Mouse (Mus musculus) CH12.LX (cell line): ENCODE data around the gene Mtrex. TPM values are rescaled to one million over a fixed set of nuclear protein-coding genes. Genes with fewer than 3 reads are reported as not detected.

Source experiments
- DNase-seq: peaks from one replicate; pipeline ENCODE4 v3.0.0-alpha.2; 2013; ENCODE audit errors: extremely low read depth
- H3K27ac ChIP-seq: 2 replicates; pipeline ENCODE4 v1.5.1; 2012; ENCODE audit warnings: low read depth, mild to moderate bottlenecking, control low read depth, moderate library complexity; ENCODE audit not compliant: insufficient read depth
- H3K27me3 ChIP-seq: replicated peaks from 2 replicates; pipeline ENCODE3; 2012; ENCODE audit warnings: inconsistent platforms
- H3K36me3 ChIP-seq, 2 experiments: replicated peaks in 1 of 2; 2 replicates each; pipeline versions ENCODE3 to v1.6.1; 2012; ENCODE audit warnings: inconsistent platforms in 1 of 2, low read length in 1 of 2, mild to moderate bottlenecking in 1 of 2, mixed read lengths in 1 of 2, moderate library complexity in 1 of 2; ENCODE audit not compliant: control insufficient read depth in 1 of 2, insufficient read depth in 1 of 2
- H3K4me1 ChIP-seq, 2 experiments: 2 replicates each; pipeline ENCODE4 v1.6.1; 2012; ENCODE audit warnings: inconsistent platforms in 1 of 2, moderate library complexity in 1 of 2; ENCODE audit not compliant: insufficient read depth in 2 of 2, control insufficient read depth in 1 of 2
- H3K4me2 ChIP-seq: 2 replicates; pipeline ENCODE4 v1.6.1; 2012; ENCODE audit warnings: low read depth, mild to moderate bottlenecking, control low read depth; ENCODE audit not compliant: poor library complexity, insufficient read depth, severe bottlenecking
- H3K4me3 ChIP-seq, 3 experiments: fragments of 150-350 bp in 1 of 3; sonication (generic) in 1 of 3; replicated peaks in 1 of 3; 2 replicates each; pipeline versions ENCODE3 to v1.5.1; 2011 to 2012; ENCODE audit warnings: low read depth in 2 of 3, low read length in 2 of 3, mild to moderate bottlenecking in 2 of 3, moderate library complexity in 2 of 3, control low read depth in 1 of 3, improper control_type of control experiment in 1 of 3, inconsistent platforms in 1 of 3, mixed read lengths in 1 of 3; ENCODE audit not compliant: poor library complexity in 1 of 3
- H3K79me2 ChIP-seq: replicated peaks from 2 replicates; pipeline ENCODE4 v1.6.1; 2012; ENCODE audit warnings: mild to moderate bottlenecking, moderate library complexity; ENCODE audit not compliant: control insufficient read depth, poor library complexity, insufficient read depth, severe bottlenecking; ENCODE audit errors: extremely low read depth
- H3K9ac ChIP-seq: 2 replicates; pipeline ENCODE4 v1.6.1; 2012; ENCODE audit warnings: low read depth, mild to moderate bottlenecking, control low read depth, moderate library complexity; ENCODE audit not compliant: insufficient read depth
- H3K9me3 ChIP-seq: replicated peaks from 2 replicates; pipeline ENCODE3; 2012; ENCODE audit warnings: low read length, inconsistent platforms, mixed read lengths
- BHLHE40 ChIP-seq: IDR thresholded peaks from 2 replicates; pipeline ENCODE4 v1.6.1; 2011; ENCODE audit warnings: mild to moderate bottlenecking, low read depth, low read length, improper control_type of control experiment
- CHD1 ChIP-seq: IDR thresholded peaks from 2 replicates; pipeline ENCODE4 v1.6.1; 2012; ENCODE audit warnings: low read depth, low read length, improper control_type of control experiment, inconsistent platforms
- CTCF ChIP-seq, 2 experiments: IDR thresholded peaks in 1 of 2; conservative IDR thresholded peaks in 1 of 2; 2 replicates each; pipeline ENCODE4 v1.5.1; 2011 to 2012; ENCODE audit warnings: low read depth in 2 of 2, low read length in 2 of 2, improper control_type of control experiment in 1 of 2, inconsistent platforms in 1 of 2, mild to moderate bottlenecking in 1 of 2, moderate library complexity in 1 of 2
- E2F4 ChIP-seq: IDR thresholded peaks from 2 replicates; pipeline ENCODE4 v1.6.1; 2011; ENCODE audit warnings: low read depth, low read length, improper control_type of control experiment; ENCODE audit not compliant: insufficient replicate concordance
- ELF1 ChIP-seq: IDR thresholded peaks from 2 replicates; pipeline ENCODE4 v1.6.1; 2014; ENCODE audit warnings: low read depth, mild to moderate bottlenecking, inconsistent platforms, low read length, improper control_type of control experiment
- EP300 ChIP-seq: IDR thresholded peaks from 2 replicates; pipeline ENCODE4 v1.6.1; 2011; ENCODE audit warnings: low read length, improper control_type of control experiment
- ETS1 ChIP-seq: conservative IDR thresholded peaks from 2 replicates; pipeline ENCODE4 v1.6.1; 2012; ENCODE audit warnings: low read depth, mild to moderate bottlenecking, inconsistent platforms, low read length, improper control_type of control experiment, moderate library complexity
- GABPA ChIP-seq: IDR thresholded peaks from 2 replicates; pipeline ENCODE4 v1.6.1; 2012; ENCODE audit warnings: low read depth, low read length, improper control_type of control experiment, inconsistent platforms; ENCODE audit not compliant: insufficient replicate concordance
- IRF4 ChIP-seq: IDR thresholded peaks from 2 replicates; pipeline ENCODE4 v1.6.1; 2014; ENCODE audit warnings: low read depth, mild to moderate bottlenecking, inconsistent platforms, low read length, improper control_type of control experiment
- JUN ChIP-seq: IDR thresholded peaks from 2 replicates; pipeline ENCODE4 v1.6.1; 2011; ENCODE audit warnings: low read depth, mild to moderate bottlenecking, low read length, improper control_type of control experiment, moderate library complexity; ENCODE audit not compliant: insufficient read depth
- JUND ChIP-seq: conservative IDR thresholded peaks from 2 replicates; pipeline ENCODE4 v1.6.1; 2011; ENCODE audit warnings: low read depth, low read length, improper control_type of control experiment
- MAFK ChIP-seq: IDR thresholded peaks from 2 replicates; pipeline ENCODE4 v1.6.1; 2011; ENCODE audit warnings: low read length, improper control_type of control experiment; ENCODE audit not compliant: insufficient replicate concordance
- MAX ChIP-seq: IDR thresholded peaks from 2 replicates; pipeline ENCODE4 v1.6.1; 2011; ENCODE audit warnings: low read length, improper control_type of control experiment
- MAZ ChIP-seq: IDR thresholded peaks from 2 replicates; pipeline ENCODE4 v1.6.1; 2012; ENCODE audit warnings: low read depth, mild to moderate bottlenecking, inconsistent platforms, low read length, improper control_type of control experiment, moderate library complexity
- MXI1 ChIP-seq: IDR thresholded peaks from 2 replicates; pipeline ENCODE4 v1.6.1; 2011; ENCODE audit warnings: mild to moderate bottlenecking, low read depth, low read length, improper control_type of control experiment
- MYC ChIP-seq: IDR thresholded peaks from 2 replicates; pipeline ENCODE4 v1.6.1; 2011; ENCODE audit warnings: low read depth, mild to moderate bottlenecking, improper control_type of control experiment, low read length
- NELFE ChIP-seq: IDR thresholded peaks from 2 replicates; pipeline ENCODE4 v1.6.1; 2011; ENCODE audit warnings: low read depth, low read length, improper control_type of control experiment
- NRF1 ChIP-seq: IDR thresholded peaks from 2 replicates; pipeline ENCODE4 v1.6.1; 2014; ENCODE audit warnings: low read depth, mild to moderate bottlenecking, inconsistent platforms, low read length, improper control_type of control experiment, moderate library complexity
- POLR2A ChIP-seq: IDR thresholded peaks from 2 replicates; pipeline ENCODE4 v1.6.1; 2011; ENCODE audit warnings: low read depth, mild to moderate bottlenecking, improper control_type of control experiment, low read length
- POLR2AphosphoS2 ChIP-seq: IDR thresholded peaks from 2 replicates; pipeline ENCODE4 v1.6.1; 2011; ENCODE audit warnings: low read depth, low read length, improper control_type of control experiment
- SMC3 ChIP-seq: IDR thresholded peaks from 2 replicates; pipeline ENCODE4 v1.6.1; 2011; ENCODE audit warnings: low read depth, low read length, improper control_type of control experiment
- TBP ChIP-seq: conservative IDR thresholded peaks from 2 replicates; pipeline ENCODE4 v1.6.1; 2011; ENCODE audit warnings: low read depth, low read length, improper control_type of control experiment
- TCF12 ChIP-seq: IDR thresholded peaks from 2 replicates; pipeline ENCODE4 v1.6.1; 2014; ENCODE audit warnings: low read depth, mild to moderate bottlenecking, inconsistent platforms, low read length, improper control_type of control experiment
- UBTF ChIP-seq: IDR thresholded peaks from 2 replicates; pipeline ENCODE4 v1.6.1; 2012; ENCODE audit warnings: low read depth, mild to moderate bottlenecking, inconsistent platforms, low read length, improper control_type of control experiment, moderate library complexity
- USF1 ChIP-seq: IDR thresholded peaks from 2 replicates; pipeline ENCODE4 v1.6.1; 2014; ENCODE audit warnings: low read depth, mild to moderate bottlenecking, inconsistent platforms, low read length, improper control_type of control experiment
- USF2 ChIP-seq: conservative IDR thresholded peaks from 2 replicates; pipeline ENCODE4 v1.6.1; 2011; ENCODE audit warnings: low read depth, low read length, improper control_type of control experiment
- ZC3H11A ChIP-seq: IDR thresholded peaks from 2 replicates; pipeline ENCODE4 v1.6.1; 2012; ENCODE audit warnings: low read depth, mild to moderate bottlenecking, inconsistent platforms, low read length, improper control_type of control experiment
- ZKSCAN1 ChIP-seq: IDR thresholded peaks from 2 replicates; pipeline ENCODE4 v1.6.1; 2012; ENCODE audit warnings: low read depth, inconsistent platforms, low read length, improper control_type of control experiment, borderline replicate concordance
- ZMIZ1 ChIP-seq: IDR thresholded peaks from 2 replicates; pipeline ENCODE4 v1.6.1; 2012; ENCODE audit warnings: low read depth, mild to moderate bottlenecking, inconsistent platforms, low read length, improper control_type of control experiment
- dilution Hi-C: fragments of 300-500 bp; cut with MboI; formaldehyde crosslinking; loops from 2 replicates; pipeline ENCODE4 v1.14.3; 2020; ENCODE audit warnings: low sequenced_read_pairs; ENCODE audit not compliant: extremely low pct_unique_long_range_greater_than_20kb, extremely low pct_ligation_motif_present
- in situ Hi-C: fragments of 300-500 bp; cut with MboI; formaldehyde crosslinking; loops from 3 replicates; pipeline ENCODE4 v1.14.3; 2019; ENCODE audit warnings: low sequenced_read_pairs, low pct_ligation_motif_present, low pct_unique_long_range_greater_than_20kb, mixed read lengths
- polyA plus RNA-seq: library from polyadenylated mRNA; unstranded; fragments of >175 nt; gene quantifications from 2 replicates; pipeline ENCODE4 v1.2.1, GENCODE M21; 2012; ENCODE audit warnings: low read depth; ENCODE audit not compliant: insufficient read length
- total RNA-seq, 2 experiments: library from RNA; depleted of rRNA; stranded (reverse); fragments of 300-350 nt in 1 of 2; fragments of >200 nt in 1 of 2; gene quantifications; 2 replicates each; pipeline ENCODE4 v1.2.3; 2012 to 2014

Gene Mtrex
- total and polyA plus RNA-seq, 3 experiments: 55.0 to 87.6 (median 63.9) TPM

GRCm38 (mm10) chr13:112920906-112921305 is 6.3 kb downstream of the Mtrex start:
- H3K9me3 ChIP-seq: no peaks in the 10 kb centered on the region
- H3K79me2 ChIP-seq: peaks cover 55% of the 10 kb centered on the region
- no peak overlapping the region for H3K4me2 ChIP-seq
- peaks cover 7 to 19% of the 10 kb centered on the region in 2 experiments for H3K4me1 ChIP-seq
- H3K36me3 ChIP-seq: peaks cover 29 to 70% of the 10 kb centered on the region in 2 experiments
- TF ChIP-seq JUN (no peak), GABPA (no peak), IRF4 (no peak), POLR2AphosphoS2 (no peak), ELF1 (no peak), MAX (no peak), EP300 (no peak), ZC3H11A (no peak), NELFE (no peak), POLR2A (no peak), BHLHE40 (no peak), CHD1 (no peak), MAFK (no peak), E2F4 (no peak), MAZ (no peak)
- dilution Hi-C loops: no loop called here
- H3K27ac ChIP-seq: no peak overlapping the region
- DNase-seq: no peak
- no peaks in the 10 kb centered on the region for H3K27me3 ChIP-seq
- H3K9ac ChIP-seq: no peak overlapping the region
- in situ Hi-C loops: no loop called here
- H3K4me3 ChIP-seq: no peak overlapping the region

DNA sequence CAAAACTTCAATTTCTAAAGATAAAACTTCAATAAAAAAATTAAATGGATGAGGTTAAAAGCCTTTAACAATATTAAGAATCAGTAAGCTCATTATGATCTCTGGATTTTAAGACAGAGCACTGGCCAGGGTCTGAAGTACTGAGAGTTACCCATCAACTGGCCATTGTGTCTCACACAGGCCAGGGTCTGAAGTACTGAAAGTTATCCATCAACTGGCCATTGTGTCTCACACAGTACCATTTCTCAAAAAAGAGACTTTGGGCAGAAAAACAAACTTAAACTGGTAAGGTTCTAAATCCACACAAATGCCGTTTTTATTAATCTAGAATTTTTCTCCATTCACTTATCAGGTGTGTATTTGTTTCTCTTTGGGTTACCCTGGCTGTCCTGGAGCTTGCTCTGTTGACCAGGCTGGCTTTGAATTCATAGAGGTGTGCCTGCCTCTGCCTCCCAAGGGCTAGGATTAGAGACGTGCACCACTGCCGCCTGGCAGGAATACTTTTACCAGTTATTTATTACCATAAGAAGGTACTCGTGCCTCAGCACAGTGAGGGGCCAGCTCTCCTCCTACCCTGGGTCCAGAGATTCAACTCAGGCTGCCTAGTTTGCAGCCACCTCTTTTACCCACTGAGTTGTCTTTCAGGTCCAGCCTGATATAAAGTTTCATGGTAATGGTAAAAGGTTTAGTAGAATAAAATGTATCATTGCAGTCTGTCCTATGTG is 7.9 kb downstream of the Mtrex start:
- dilution Hi-C loops (no loop called here), in situ Hi-C loops (no loop called here)
- DNase-seq: no peak
- no peak overlapping the region for H3K4me2 ChIP-seq
- H3K9me3 ChIP-seq: no peaks in the 10 kb centered on the region
- TF ChIP-seq TCF12 (no peak), NRF1 (no peak), USF1 (no peak), UBTF (no peak), USF2 (no peak), SMC3 (no peak), MYC (no peak), ZMIZ1 (no peak), TBP (no peak), CTCF (conservative IDR thresholded peaks at IDR 0.05 in 1 of 2, IDR thresholded peaks at IDR 0.05 in 1 of 2; ENCODE audit: low read depth in 2 of 2, low read length in 2 of 2) (no peak), ZKSCAN1 (no peak), POLR2AphosphoS2 (no peak), ETS1 (no peak), JUND (no peak), POLR2A (no peak), CHD1 (no peak), MXI1 (no peak), MAX (no peak)
- H3K4me3 ChIP-seq: no peak overlapping the region
- H3K79me2 ChIP-seq: peaks cover 43% of the 10 kb centered on the region
- no peak overlapping the region for H3K27ac ChIP-seq
- no peak overlapping the region for H3K9ac ChIP-seq
- no peaks in the 10 kb centered on the region for H3K27me3 ChIP-seq
- peaks cover 29 to 75% of the 10 kb centered on the region in 2 experiments for H3K36me3 ChIP-seq
- H3K4me1 ChIP-seq: peaks cover 3 to 6% of the 10 kb centered on the region in 2 experiments; a peak in 3 of 4 replicates
